Mouse (Mus musculus) testis, adult 2 months (tissue): ENCODE results near the gene Sspn.

Experiments used
- CTCF ChIP-seq: fragments of 200-500 bp; IDR thresholded peaks from 2 replicates; pipeline ENCODE4 v1.5.1; 2012; ENCODE audit warnings: low read depth, mild to moderate bottlenecking, inconsistent platforms, low read length, moderate library complexity; ENCODE audit not compliant: control insufficient read depth, insufficient read depth, insufficient replicate concordance
- POLR2A ChIP-seq: fragments of 200-500 bp; IDR thresholded peaks from 2 replicates; pipeline ENCODE4 v1.6.1; 2012; ENCODE audit warnings: low read depth, mild to moderate bottlenecking, inconsistent platforms, low read length, moderate library complexity; ENCODE audit not compliant: control insufficient read depth

DNA sequence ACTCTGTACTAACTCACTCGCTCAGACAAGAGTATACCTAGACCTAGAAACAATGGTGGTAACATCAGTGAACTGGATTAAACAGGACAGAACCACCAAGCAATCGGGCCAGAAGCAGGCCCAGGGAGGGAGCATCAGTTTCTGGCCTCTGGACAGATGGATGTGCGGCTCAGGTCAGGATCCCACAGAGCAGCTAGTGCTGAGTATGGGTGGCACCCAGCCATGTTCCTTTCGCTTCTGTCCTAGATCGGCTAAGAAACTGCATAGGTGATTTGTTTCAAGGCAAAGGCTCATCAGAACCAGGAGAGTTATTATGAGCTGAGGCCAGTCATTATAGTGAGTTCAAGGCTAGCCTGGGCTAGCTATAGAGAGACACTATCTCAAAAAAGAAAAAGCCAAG lies 27.3 kb upstream of the Sspn start:
- TF ChIP-seq CTCF (no peak), POLR2A (no peak)
